Mouse (Mus musculus) heart, embryonic 16.5 days (tissue): ENCODE data around the gene Hipk3. TPM values are rescaled to one million over a fixed set of nuclear protein-coding genes. Genes with fewer than 3 reads are reported as not detected.
A peak's percentile ranks its signal among the peaks of the same experiment; 100 is the strongest.

ENCODE experiments used
- ATAC-seq: fragments of 200-750 bp; cut with Nextera tagmentation; replicated peaks from 2 replicates; pipeline ENCODE4 v1.8.0; 2017; ENCODE audit warnings: moderate number of reproducible peaks; ENCODE audit not compliant: insufficient read depth, low FRiP score; ENCODE audit errors: extremely low read depth
- H3K27ac ChIP-seq: fragments of 300-500 bp; sonication (generic); 2 replicates; pipeline ENCODE4 v1.5.1; 2014; ENCODE audit warnings: mild to moderate bottlenecking, low read length, control low read depth, moderate library complexity
- H3K27me3 ChIP-seq: fragments of 300-500 bp; sonication (generic); 2 replicates; pipeline ENCODE4 v1.6.1; 2014; ENCODE audit warnings: low read length, mixed read lengths; ENCODE audit not compliant: control insufficient read depth, insufficient read depth
- H3K36me3 ChIP-seq: fragments of 300-500 bp; sonication (generic); 2 replicates; pipeline ENCODE4 v1.6.1; 2014; ENCODE audit not compliant: control insufficient read depth, insufficient read depth
- H3K4me1 ChIP-seq: fragments of 300-500 bp; sonication (generic); 2 replicates; pipeline ENCODE4 v1.6.1; 2014; ENCODE audit warnings: low read length, mixed read lengths; ENCODE audit not compliant: control insufficient read depth, insufficient read depth
- H3K4me2 ChIP-seq: fragments of 300-500 bp; sonication (generic); 2 replicates; pipeline ENCODE4 v1.6.1; 2014; ENCODE audit warnings: low read depth, mild to moderate bottlenecking, control low read depth, low read length
- H3K4me3 ChIP-seq: fragments of 300-500 bp; sonication (generic); 2 replicates; pipeline ENCODE4 v1.5.1; 2014; ENCODE audit warnings: mild to moderate bottlenecking, control low read depth, low read length
- H3K9ac ChIP-seq: fragments of 300-500 bp; sonication (generic); 2 replicates; pipeline ENCODE4 v1.6.1; 2014; ENCODE audit warnings: low read length, control low read depth
- H3K9me3 ChIP-seq: fragments of 300-500 bp; sonication (generic); replicated peaks from 2 replicates; pipeline ENCODE4 v1.6.1; 2016; ENCODE audit warnings: low read length; ENCODE audit not compliant: control insufficient read depth
- WGBS: fragments of 180-500 bp; shearing (Covaris S2); extraction: QIAGEN DNeasy Blood & Tissue Kit; methylation state at CpG from one replicate; pipeline ENCODE4 v1.1.7; 2014; 5-methylcytosine and 5-hydroxymethylcytosine counted together
- microRNA counts: library from miRNA; unstranded; fragments of <30 nt; microRNA quantifications from one replicate; lab custom pipeline; 2016
- microRNA-seq: library from miRNA; unstranded; fragments of <30 nt; microRNA quantifications from one replicate; pipeline ENCODE4, GENCODE M21; 2017
- polyA plus RNA-seq: library from polyadenylated mRNA; unstranded; fragments of >200 nt; fragmentation: Nextera tagmentation; extraction: Ambion mirVana; gene quantifications from 2 replicates; pipeline ENCODE4 v1.2.1, GENCODE M21; 2015

The Hipk3 gene
- polyA plus RNA-seq, 1 experiment from 2014 or later: 33.4 TPM

- H3K4me3 ChIP-seq: no peak overlapping the region
- peaks cover 9% of the 10 kb centered on the region for H3K27me3 ChIP-seq
- no peaks in the 10 kb centered on the region for H3K9me3 ChIP-seq
- H3K9ac ChIP-seq: no peak overlapping the region
- WGBS: 14% methylated on average over 3 of the region's 3 CpGs
- no peak overlapping the region for H3K27ac ChIP-seq
- no peaks in the 10 kb centered on the region for H3K4me1 ChIP-seq
- no peak overlapping the region for H3K4me2 ChIP-seq
- no peak for ATAC-seq
- H3K36me3 ChIP-seq: no peaks in the 10 kb centered on the region
Measured at GRCm38 (mm10) chr2:104378791-104379190, 115.5 kb downstream of the Hipk3 start.

- no peak for ATAC-seq
- Histone ChIP-seq H3K4me1 (no peaks in the 10 kb centered on the region), H3K4me2 (no peak overlapping the region), H3K36me3 (no peaks in the 10 kb centered on the region), H3K4me3 (no peak overlapping the region), H3K9ac (no peak overlapping the region), H3K27me3 (peaks cover 9% of the 10 kb centered on the region), H3K27ac (no peak overlapping the region), H3K9me3 (no peaks in the 10 kb centered on the region)
- WGBS: 60% methylated on average over 2 of the region's 2 CpGs
Measured at GRCm38 (mm10) chr2:104377990-104378389, 116.3 kb downstream of the Hipk3 start.

MicroRNA genes within 50 kb of the gene (microRNA counts, 519-probe panel; counts per million panel counts)
- microRNA mmu-miR-1902 (lab: Ali Mortazavi, UCI): 893 counts per million, percentile 3 among the panel's probes with 10 or more counts

Small RNAs within 50 kb of the gene (microRNA-seq; reads per million reads assigned to microRNA genes)
- not detected for gene Mir1902

Other genes starting within 250 kb of the Hipk3 start
- gene D430041D05Rik, start 83.4 kb downstream of the Hipk3 start, polyA plus RNA-seq: 0.15 and 0.20 TPM in 2 replicates
- gene Cstf3, start 96.1 kb upstream of the Hipk3 start, polyA plus RNA-seq: 46.3 and 54.3 TPM in 2 replicates
- 28.0 and 28.9 TPM in 2 replicates for gene Tcp11l1, start 217.7 kb upstream of the Hipk3 start, polyA plus RNA-seq
- not detected in 2 replicates for gene Pin1rt1, start 221.9 kb upstream of the Hipk3 start, polyA plus RNA-seq
- 4.8 and 5.7 TPM in 2 replicates for gene Depdc7, start 248.4 kb upstream of the Hipk3 start, polyA plus RNA-seq